In genomic region chr3:108533114-108533885, GRCm38 (mm10) we compare ENCODE assay signal across 10 mouse cellular contexts. TPM values are rescaled to one million over a fixed set of nuclear protein-coding genes. Genes with fewer than 3 reads are reported as not detected.
DNase-seq lines count a peak whose midpoint lies in the region; ATAC-seq lines count a peak whose summit lies in the region.
"Had no signal": no experiment of that assay in that cellular context is flagged by ENCODE, and none has a peak within 500 bp of the region (broad histone marks: within the 10 kb centered on the region; RNA-seq: fewer than 3 reads in every experiment).

No protein-coding gene starts in this region.

- DNase-seq in kidney, adult 18-20 months: peak; percentile 47
- peak; percentile 52 for DNase-seq in adrenal gland, postnatal 25 days
- peak; percentile 68 to 82 for DNase-seq in lung, postnatal 4 days
- no peak for DNase-seq in gastrocnemius, postnatal 36 days

- H3K9ac ChIP-seq in kidney, embryonic 14.5 days (ENCODE audit: low read depth, low read length): no peak overlapping the region
- no peak overlapping the region for H3K9ac ChIP-seq in intestine, embryonic 16.5 days (ENCODE audit: low read depth, low read length)
- H3K9ac ChIP-seq: liver, embryonic 15.5 days had no signal

- no peaks in the 10 kb centered on the region for H3K36me3 ChIP-seq in kidney, embryonic 14.5 days (ENCODE audit: control insufficient read depth, insufficient read depth, low read length)
- H3K36me3 ChIP-seq in intestine, embryonic 16.5 days (ENCODE audit: control insufficient read depth, insufficient read depth, low read length): no peaks in the 10 kb centered on the region
- H3K36me3 ChIP-seq: liver, embryonic 15.5 days had no signal

- no peak overlapping the region for H3K27ac ChIP-seq in kidney, embryonic 14.5 days (ENCODE audit: low read depth, low read length)
- peak overlapping the region; percentile 38 for H3K27ac ChIP-seq in intestine, embryonic 16.5 days (ENCODE audit: low read length)
- H3K27ac ChIP-seq: liver, embryonic 15.5 days had no signal

- no peak for ATAC-seq in kidney, embryonic 14.5 days (ENCODE audit: low FRiP score, low TSS enrichment)
- peak; percentile 80 for ATAC-seq in intestine, embryonic 16.5 days
- no peak for ATAC-seq in erythroblast, adult 5-6 weeks (replicated peaks; ENCODE audit: low FRiP score, poor library complexity, severe bottlenecking)
- no peak for ATAC-seq in monocyte, adult 5-6 weeks (replicated peaks; ENCODE audit: insufficient number of reproducible peaks, low FRiP score, low TSS enrichment, poor library complexity, severe bottlenecking)

- H3K27me3 ChIP-seq in kidney, embryonic 14.5 days (ENCODE audit: control insufficient read depth, insufficient read depth, low read length): peaks cover 21% of the 10 kb centered on the region
- H3K27me3 ChIP-seq in intestine, embryonic 16.5 days (replicated peaks; ENCODE audit: control insufficient read depth, insufficient read depth, low read length): peaks cover 13% of the 10 kb centered on the region

- WGBS in kidney, embryonic 14.5 days: 67% methylated on average over 9 of the region's 9 CpGs
- WGBS in intestine, embryonic 16.5 days: 48% methylated on average over 9 of the region's 9 CpGs

- H3K4me2 ChIP-seq in kidney, embryonic 14.5 days (replicated peaks; ENCODE audit: low read depth, low read length): no peak overlapping the region
- H3K4me2 ChIP-seq in intestine, embryonic 16.5 days (ENCODE audit: low read depth, low read length): no peak overlapping the region
- H3K4me2 ChIP-seq: liver, embryonic 15.5 days had no signal

- no peaks in the 10 kb centered on the region for H3K9me3 ChIP-seq in kidney, embryonic 14.5 days (ENCODE audit: control insufficient read depth, low read length)
- H3K9me3 ChIP-seq in intestine, embryonic 16.5 days (ENCODE audit: control insufficient read depth, low read length): no peaks in the 10 kb centered on the region
- H3K9me3 ChIP-seq: liver, embryonic 15.5 days had no signal

- intact Hi-C loops in gastrocnemius, postnatal 36 days (cut with DNase I): no loop called here

- no peaks in the 10 kb centered on the region for H3K4me1 ChIP-seq in kidney, embryonic 14.5 days (ENCODE audit: control insufficient read depth, insufficient read depth, low read length)
- H3K4me1 ChIP-seq in intestine, embryonic 16.5 days (ENCODE audit: control insufficient read depth, insufficient read depth, low read length): peaks cover 11% of the 10 kb centered on the region

- no peak overlapping the region for H3K4me3 ChIP-seq in kidney, embryonic 14.5 days (ENCODE audit: low read length)
- no peak overlapping the region for H3K4me3 ChIP-seq in intestine, embryonic 16.5 days (ENCODE audit: low read length)
- H3K4me3 ChIP-seq: liver, embryonic 15.5 days had no signal

RNA-seq across cellular contexts. Expression of gene 1700013F07Rik, which starts 0.7 kb away (rescaled TPM):
- polyA plus RNA-seq in kidney, embryonic 14.5 days (2014; fragmentation: Nextera tagmentation; extraction: Ambion mirVana): not detected in 2 replicates
- not detected in 2 replicates for total RNA-seq in adrenal gland, postnatal 25 days (2021)
- polyA plus RNA-seq in intestine, embryonic 16.5 days (2015; fragmentation: Nextera tagmentation; extraction: Ambion mirVana): not detected in 2 replicates
- total RNA-seq in erythroblast, adult 5-6 weeks (2015; ENCODE audit: low replicate concordance): not detected in 2 replicates
- not detected in 2 replicates for total RNA-seq in erythroblast, adult 5-6 weeks (2017; ENCODE audit: low replicate concordance)
- not detected in 3 replicates for total RNA-seq in monocyte, adult 5-6 weeks (2017)
- total RNA-seq in gastrocnemius, postnatal 36 days (2021): not detected
- total RNA-seq: hematopoietic stem cell, adult 5-6 weeks had no signal
- polyA plus RNA-seq: liver, embryonic 15.5 days had no signal

RNA-seq across cellular contexts. Expression of gene 5330417C22Rik, which starts 3.0 kb away (rescaled TPM):
- 0.59 and 2.0 TPM in 2 replicates for polyA plus RNA-seq in kidney, embryonic 14.5 days (2014; fragmentation: Nextera tagmentation; extraction: Ambion mirVana)
- 7.5 and 9.4 TPM in 2 replicates for total RNA-seq in adrenal gland, postnatal 25 days (2021)
- 15.5 and 18.0 TPM in 2 replicates for polyA plus RNA-seq in intestine, embryonic 16.5 days (2015; fragmentation: Nextera tagmentation; extraction: Ambion mirVana)
- total RNA-seq in erythroblast, adult 5-6 weeks (2015; ENCODE audit: low replicate concordance): not detected in 2 replicates
- total RNA-seq in erythroblast, adult 5-6 weeks (2017; ENCODE audit: low replicate concordance): not detected in 2 replicates
- total RNA-seq in monocyte, adult 5-6 weeks (2017): 0.11 to 0.19 TPM in 2 of 3 replicates, not detected in the other
- total RNA-seq in gastrocnemius, postnatal 36 days (2021): under 1 TPM; 0.05 to 0.25 TPM

RNA-seq across cellular contexts. Expression of gene Tmem167b, which starts 29.0 kb away (rescaled TPM):
- 20.4 and 32.7 TPM in 2 replicates for polyA plus RNA-seq in kidney, embryonic 14.5 days (2014; fragmentation: Nextera tagmentation; extraction: Ambion mirVana)
- 48.8 and 56.2 TPM in 2 replicates for total RNA-seq in adrenal gland, postnatal 25 days (2021)
- polyA plus RNA-seq in intestine, embryonic 16.5 days (2015; fragmentation: Nextera tagmentation; extraction: Ambion mirVana): 34.4 and 34.9 TPM in 2 replicates
- 3.8 and 4.8 TPM in 2 replicates for total RNA-seq in erythroblast, adult 5-6 weeks (2015; ENCODE audit: low replicate concordance)
- 18.3 and 21.7 TPM in 2 replicates for total RNA-seq in erythroblast, adult 5-6 weeks (2017; ENCODE audit: low replicate concordance)
- 67.3 to 88.2 TPM (median 82.3 TPM) in 3 replicates for total RNA-seq in monocyte, adult 5-6 weeks (2017)
- 10 to 100 TPM; 12.3 to 14.0 TPM for total RNA-seq in gastrocnemius, postnatal 36 days (2021)

RNA-seq across cellular contexts. Expression of gene Taf13, which starts 38.2 kb away (rescaled TPM):
- polyA plus RNA-seq in kidney, embryonic 14.5 days (2014; fragmentation: Nextera tagmentation; extraction: Ambion mirVana): 35.1 and 45.2 TPM in 2 replicates
- 25.0 and 27.6 TPM in 2 replicates for total RNA-seq in adrenal gland, postnatal 25 days (2021)
- polyA plus RNA-seq in intestine, embryonic 16.5 days (2015; fragmentation: Nextera tagmentation; extraction: Ambion mirVana): 34.2 and 36.2 TPM in 2 replicates
- total RNA-seq in erythroblast, adult 5-6 weeks (2015; ENCODE audit: low replicate concordance): 2.9 and 3.5 TPM in 2 replicates
- 4.7 and 14.1 TPM in 2 replicates for total RNA-seq in erythroblast, adult 5-6 weeks (2017; ENCODE audit: low replicate concordance)
- total RNA-seq in monocyte, adult 5-6 weeks (2017): 40.3 to 53.0 TPM (median 51.7 TPM) in 3 replicates
- 10 to 100 TPM; 18.0 to 21.4 TPM for total RNA-seq in gastrocnemius, postnatal 36 days (2021)

RNA-seq across cellular contexts. Expression of gene Wdr47, which starts 57.8 kb away (rescaled TPM):
- polyA plus RNA-seq in kidney, embryonic 14.5 days (2014; fragmentation: Nextera tagmentation; extraction: Ambion mirVana): 4.7 and 8.5 TPM in 2 replicates
- 12.5 and 13.0 TPM in 2 replicates for total RNA-seq in adrenal gland, postnatal 25 days (2021)
- 6.4 and 7.1 TPM in 2 replicates for polyA plus RNA-seq in intestine, embryonic 16.5 days (2015; fragmentation: Nextera tagmentation; extraction: Ambion mirVana)
- total RNA-seq in erythroblast, adult 5-6 weeks (2015; ENCODE audit: low replicate concordance): 2.5 and 3.3 TPM in 2 replicates
- total RNA-seq in erythroblast, adult 5-6 weeks (2017; ENCODE audit: low replicate concordance): 2.0 and 2.6 TPM in 2 replicates
- 12.4 to 27.1 TPM (median 13.7 TPM) in 3 replicates for total RNA-seq in monocyte, adult 5-6 weeks (2017)
- total RNA-seq in gastrocnemius, postnatal 36 days (2021): 1 to 10 TPM; 4.3 TPM

Comparison
In these comparisons a context has a peak if more than half of its experiments do, and no peak if none do; other contexts are left out.
1. DNase-seq: peak in kidney, adult 18-20 months (single experiment), adrenal gland, postnatal 25 days (single experiment) and lung, postnatal 4 days (2 of 2); none in gastrocnemius, postnatal 36 days (0 of 2).